Mouse (Mus musculus) thymus, postnatal 14 days (tissue): Measurements from ENCODE around the gene Tpm4.
"Not testable (repeated sequence)": the region's sequence is repeated elsewhere in the genome, so short reads cannot be mapped to it uniquely, and the experiment has no call there.

Experiments used
- DNase-seq: peaks from one replicate; pipeline ENCODE4 v3.0.0; 2021

The Tpm4 gene

DNA sequence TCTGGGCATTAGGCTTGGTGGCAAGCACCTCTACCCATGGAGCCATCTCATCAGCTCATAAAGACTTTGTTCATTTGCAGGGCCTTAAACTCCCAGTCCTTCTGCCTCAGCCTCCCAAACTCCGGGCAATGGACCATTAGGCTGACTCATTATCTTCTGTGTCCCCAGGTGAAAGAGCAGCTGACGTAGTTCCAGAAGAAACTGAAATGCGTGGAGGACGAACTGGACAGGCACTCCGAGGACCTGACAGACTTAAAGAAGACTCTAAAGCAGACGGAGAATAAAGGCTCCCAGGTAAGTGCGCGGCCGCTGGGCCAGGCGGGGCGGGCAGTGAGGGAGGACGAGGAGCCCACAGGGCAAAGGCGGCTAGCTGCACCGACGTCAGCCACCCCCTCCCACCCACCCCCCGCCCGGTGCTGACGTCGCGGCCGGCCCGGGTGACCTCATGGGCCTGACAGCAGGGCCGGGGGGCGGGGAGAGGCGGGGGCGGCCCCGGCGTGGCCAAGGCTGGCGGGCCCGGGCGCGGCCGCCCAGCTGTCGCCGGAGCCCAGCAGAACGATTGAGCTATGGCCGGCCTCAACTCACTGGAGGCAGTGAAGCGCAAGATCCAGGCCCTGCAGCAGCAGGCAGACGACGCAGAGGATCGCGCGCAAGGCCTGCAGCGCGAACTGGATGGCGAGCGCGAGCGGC, at the start of gene Tpm4:
TSS of gene Tpm4 (plus strand) at position 220 of the 690 bp plus-strand sequence.
- peak; percentile 63 for DNase-seq

DNA sequence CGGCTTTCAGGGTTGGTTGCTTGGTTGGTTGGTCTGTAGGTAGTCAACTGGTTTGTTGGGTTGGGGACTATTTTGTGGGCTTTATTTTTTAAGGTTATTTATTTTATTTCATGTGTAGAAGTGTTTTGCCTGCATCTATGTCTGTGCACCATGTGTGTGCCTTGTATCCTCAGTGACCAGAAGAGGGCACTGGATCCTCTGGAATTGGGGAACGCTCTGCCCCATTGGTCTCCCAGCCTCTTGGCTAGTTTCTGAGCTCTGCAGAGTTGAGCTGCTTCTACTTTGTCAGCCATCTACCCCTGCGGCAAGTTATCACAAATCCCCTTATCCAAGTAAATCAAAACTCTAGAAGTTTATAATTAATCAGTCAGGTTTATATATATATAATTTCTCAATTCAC, 47.2 kb upstream of the Tpm4 start:
- DNase-seq = not testable (repeated sequence)

DNA sequence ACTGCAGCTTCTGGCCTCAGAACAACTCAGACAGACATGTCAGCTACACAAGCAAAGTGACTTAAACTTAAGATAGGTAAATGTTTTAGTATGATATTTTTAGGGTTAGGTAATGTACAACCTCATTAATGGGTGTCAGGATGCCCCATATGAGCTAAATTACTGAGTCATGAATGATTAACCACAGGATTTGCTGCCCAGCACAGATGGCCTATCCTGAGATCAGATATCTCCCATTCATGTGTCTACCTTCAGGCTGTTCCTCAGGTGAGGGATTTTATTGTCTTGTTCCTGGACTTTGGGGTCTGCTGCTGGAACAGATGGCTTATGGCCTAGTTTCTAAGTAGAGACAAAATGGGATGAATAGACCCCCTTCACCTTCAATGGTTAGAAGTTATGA, 38.1 kb upstream of the Tpm4 start:
- not testable (repeated sequence) for DNase-seq

DNA sequence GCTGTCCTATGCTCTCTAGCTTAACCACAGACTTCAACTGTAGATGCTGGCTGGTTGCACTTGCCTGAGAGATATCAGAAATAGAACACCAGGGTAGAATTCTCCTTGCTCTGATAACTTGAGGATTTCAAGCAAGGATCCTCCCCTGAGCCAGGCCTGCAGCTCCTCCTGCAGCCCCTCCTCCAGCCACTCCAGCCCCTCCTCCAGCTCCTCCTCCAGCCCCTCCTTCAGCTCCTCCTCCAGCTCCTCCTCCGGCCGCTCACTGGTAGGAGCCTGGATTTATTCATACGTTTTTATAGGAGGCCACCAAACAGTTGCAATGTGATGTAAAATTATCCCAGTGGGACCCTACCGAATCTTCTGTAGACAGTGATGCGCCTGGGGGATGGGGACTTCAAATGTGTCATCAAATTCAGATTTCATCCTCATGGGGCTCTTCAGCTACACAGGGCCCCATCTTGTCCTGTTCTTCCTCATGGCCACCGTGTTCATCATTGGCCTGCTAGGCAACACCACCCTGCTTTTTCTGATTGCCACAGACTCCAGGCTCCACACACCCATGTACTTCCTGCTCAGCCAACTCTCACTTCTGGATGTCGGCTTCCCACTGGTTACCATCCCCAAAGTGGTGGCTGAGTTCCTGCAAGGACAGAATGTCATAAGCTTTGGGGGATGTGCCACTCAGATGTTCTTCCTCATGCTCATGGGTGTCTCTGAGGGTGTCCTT, 35.2 kb upstream of the Tpm4 start:
- DNase-seq = peak; percentile 44

DNA sequence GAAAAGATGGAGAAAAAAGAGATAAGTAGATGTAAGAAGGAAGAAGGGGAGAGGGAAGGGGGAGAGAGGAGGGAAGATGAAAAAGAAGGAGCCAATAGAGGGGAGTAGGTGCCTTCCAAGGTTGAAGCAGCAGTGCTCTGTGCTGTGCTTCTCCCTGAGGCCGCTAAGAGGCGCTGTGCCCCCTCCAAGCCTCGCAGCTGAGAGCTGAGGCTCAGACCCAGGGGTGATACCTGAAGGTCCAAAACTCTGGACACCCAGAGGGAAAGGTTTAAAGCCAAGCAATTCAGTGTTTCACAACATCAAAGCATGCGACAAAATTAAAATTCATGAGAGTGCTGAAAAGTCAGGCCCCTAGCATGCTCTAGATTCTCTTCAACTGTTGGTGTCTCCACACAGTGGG, 29.6 kb upstream of the Tpm4 start:
- no peak for DNase-seq

DNA sequence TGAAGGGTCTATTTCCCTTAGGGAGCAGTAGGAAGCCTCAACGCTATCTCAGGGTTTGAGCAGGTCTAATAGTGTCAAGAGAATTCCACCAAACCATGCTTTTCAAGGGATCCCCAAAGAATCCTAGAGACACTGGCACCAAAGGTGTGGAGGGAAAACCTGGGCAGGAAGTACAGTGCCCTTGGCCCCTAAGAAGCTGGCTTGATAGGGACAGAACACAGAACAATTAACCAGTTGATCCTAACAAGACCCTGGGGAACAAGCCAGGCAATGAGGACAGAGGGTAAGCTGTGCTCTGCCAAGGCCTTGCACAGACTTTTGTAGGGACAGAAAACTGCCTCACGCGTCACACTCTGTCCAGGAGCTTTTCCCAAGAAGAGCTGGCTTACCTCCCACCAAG, 28.0 kb upstream of the Tpm4 start, which contains the start of gene Olfr374:
TSS of gene Olfr374 (plus strand) at position 301 of the 400 bp plus-strand sequence.
- DNase-seq = no peak

DNA sequence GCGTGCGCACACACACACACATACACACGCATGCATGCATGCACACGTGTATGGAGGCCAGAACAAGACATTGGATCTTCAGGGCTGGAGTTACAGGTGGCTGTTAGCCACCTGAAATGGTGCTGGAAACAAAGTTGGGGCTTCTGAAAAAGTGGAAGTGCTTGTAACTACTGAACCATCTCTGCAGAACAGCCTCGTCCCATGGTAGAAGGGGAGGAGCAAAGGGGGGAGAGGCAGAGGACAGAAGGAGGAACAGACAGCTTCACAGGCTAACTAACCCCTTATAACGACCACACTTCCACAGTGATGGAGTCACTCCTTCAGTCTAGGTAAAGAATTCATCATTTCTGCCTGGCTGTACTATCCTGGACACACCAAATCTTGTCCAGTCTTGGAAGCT, 23.9 kb upstream of the Tpm4 start:
- peak; percentile 9 for DNase-seq

DNA sequence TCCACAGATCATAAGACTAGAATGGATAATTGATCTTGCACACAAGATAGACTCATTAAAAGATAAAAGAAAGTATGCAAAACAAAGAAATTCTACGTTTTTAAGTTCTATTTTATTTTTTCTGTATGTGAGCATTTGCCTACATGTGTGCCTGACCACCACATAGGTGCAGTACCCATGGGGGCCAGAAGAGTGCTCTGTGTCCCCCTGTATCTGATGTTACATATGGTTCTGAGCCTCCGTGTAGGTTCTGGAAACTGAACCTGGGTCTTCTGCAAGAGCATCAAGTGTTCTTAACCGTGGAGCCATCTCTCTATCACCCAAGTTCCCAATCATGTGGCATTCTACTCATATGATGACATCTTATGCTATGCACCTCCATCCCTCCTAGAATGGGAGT, 22.3 kb upstream of the Tpm4 start:
- peak; percentile 17 for DNase-seq

DNA sequence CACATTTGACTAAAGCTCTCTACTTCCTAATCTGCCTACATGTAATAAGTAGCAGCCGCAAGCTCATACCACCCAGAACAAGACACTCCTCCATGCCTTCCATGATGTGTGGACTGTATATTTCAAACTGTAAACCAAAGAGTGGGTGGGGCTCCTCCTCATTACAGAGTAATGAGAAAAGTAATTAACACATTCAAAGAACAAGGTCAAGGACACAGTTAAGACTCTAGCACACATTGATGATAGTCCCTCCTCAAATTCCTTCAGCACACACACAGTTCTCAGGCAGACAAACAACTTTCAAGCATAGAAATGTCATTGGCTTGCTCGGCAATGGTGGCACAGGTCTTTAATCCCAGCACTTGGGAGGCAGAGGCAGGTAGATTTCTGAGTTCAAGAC, 19.6 kb upstream of the Tpm4 start:
- no peak for DNase-seq

DNA sequence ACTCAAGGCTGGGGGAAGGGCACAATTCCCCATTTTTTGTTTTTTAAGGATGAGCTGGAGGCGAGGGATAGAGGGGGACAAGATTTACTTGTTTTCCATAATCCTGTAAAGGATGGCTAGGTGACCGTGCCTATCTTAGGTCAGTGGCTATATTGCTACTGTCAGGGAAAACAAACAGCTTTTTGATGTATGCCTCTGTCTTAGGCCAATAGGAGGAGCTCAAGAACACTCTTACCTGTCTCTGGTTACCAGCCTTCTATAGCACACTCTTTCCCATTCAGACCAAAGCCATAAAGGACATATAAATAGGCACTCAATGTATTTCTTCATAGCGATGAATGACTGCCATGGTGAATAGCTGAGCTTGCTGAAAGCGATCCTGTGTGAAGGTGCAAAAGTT, 16.2 kb upstream of the Tpm4 start:
- DNase-seq = no peak

DNA sequence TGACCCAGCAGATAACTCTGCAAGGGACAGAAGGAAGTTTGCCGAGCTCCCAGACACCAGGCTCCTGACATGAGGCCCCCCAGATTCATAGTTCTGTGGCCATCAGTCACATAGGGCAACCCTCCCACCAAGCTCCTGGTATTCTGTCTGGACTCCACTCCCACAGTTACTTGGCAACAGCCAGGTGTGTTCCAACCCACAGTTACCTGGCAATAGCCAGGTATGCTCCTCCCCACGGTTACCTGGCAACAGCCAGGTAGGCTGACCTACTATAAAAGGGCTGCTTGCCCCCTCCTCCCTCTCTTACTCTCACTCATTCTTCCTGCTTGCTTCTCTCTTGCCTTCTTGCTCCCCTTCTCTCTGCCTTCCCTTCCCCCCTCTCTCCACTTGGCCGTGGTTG, 13.3 kb upstream of the Tpm4 start:
- not testable (repeated sequence) for DNase-seq

DNA sequence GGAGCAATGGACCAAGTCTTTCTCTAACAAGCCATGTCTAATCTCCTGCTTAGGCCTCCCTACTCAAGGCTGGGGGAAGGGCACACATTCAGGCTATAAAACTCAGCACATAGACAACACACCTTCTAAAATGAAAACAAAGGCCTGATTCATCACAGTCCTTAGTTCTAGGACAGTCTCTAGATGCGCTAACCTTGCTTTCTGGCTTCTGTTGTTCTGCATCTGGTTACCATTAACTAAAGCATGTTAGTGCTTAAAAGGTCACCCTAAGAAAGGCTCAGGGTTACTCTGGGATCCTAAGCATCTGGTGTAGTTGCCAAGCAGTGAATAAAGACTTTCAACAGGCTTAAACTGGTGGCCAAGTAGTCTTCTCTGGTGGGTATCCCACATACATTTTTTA, 12.8 kb upstream of the Tpm4 start:
- no peak for DNase-seq

DNA sequence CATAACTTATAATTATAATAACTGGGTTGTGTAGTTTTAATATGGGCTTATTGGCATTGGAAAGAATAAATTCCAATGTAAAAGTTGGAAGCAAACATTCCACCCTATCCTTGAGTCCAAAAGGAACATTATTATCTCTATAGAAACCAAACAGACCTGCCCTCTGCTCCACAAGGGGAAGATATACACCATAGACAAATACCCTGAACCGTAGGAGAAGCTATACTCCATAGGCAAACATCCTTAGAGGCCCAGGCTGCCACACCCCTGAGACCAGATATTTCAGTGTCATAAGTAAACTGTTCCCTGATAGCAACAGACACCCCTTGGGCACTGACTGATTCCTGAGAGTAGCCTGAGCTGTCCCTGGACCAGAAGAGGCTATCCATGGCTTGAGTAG, 6.9 kb upstream of the Tpm4 start:
- no peak for DNase-seq

DNA sequence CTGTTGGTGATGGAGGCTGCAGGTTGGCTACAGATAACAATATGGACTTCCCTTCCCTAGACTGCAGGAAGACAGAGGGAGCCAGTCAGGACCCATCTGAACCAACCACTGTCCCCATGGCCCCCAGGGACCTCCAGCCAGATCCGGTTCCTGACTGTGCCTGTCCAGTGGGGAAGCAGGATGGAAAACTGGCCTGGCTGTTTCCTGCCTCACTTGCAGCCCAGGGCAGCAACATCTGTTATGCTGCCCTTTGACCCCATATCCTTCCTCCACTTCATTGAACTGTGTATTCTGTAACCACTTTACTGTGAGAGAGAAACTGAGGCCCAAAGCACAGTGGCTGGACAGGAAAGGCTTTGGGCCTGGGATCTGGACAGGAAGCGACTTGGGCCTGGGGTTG, 3.5 kb upstream of the Tpm4 start:
- DNase-seq = no peak

DNA sequence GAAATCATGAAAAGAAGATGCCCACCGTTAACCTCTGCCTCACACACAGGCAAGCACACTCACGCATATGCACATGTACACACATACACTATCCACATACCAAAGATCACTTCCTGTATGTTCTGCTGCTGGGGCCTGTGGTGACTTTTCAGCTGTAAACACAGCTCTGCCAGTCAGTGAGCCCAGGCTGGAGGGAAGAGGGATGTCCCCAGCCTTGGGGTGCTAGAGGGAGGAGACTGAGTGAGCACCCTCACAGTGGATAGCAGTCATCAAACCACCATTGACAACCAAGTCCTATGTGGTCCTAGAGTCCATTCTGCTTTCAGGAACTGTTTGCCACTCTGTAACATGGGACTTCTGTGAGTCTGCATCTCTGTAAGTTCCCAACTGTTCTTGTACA, 2.9 kb upstream of the Tpm4 start:
- DNase-seq = peak; percentile 24

DNA sequence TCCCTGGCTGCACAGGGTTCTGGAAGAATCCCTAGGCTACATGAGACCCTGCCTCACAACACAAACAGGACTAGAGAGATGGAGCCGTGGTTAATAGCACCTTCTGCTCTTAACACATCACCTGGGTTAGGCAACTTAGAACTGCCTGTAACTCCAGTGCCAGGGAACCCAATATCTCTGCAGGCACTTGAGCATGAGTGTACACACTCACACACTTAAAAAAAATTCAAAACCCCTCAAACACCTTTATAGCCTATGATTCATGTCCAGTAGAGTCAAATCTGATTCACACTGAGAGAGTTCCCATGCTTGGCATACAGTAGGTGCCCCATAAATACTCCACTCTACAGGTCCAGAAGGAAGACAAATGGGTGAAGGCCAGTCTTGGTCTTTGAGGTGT, 2.4 kb upstream of the Tpm4 start:
- DNase-seq = no peak

DNA sequence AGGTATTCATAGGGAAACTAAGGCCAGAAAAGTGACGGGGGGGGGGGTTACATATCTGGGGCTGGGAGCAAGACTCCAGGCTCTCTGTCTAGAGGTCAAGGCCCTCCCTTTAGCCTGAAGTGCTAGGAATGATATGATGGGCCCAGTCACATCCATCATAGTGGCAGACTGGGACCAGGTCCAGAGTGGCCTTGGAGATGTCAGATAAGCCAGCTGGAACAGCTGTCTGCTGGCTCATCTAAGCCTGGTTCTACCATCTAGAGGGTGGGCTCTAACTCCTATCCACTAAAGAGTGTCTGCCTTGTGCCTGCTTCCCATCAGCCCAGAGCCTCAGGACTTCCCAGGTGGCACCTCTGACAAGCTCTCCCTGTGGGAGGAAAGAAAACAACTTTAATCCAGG, 1.9 kb upstream of the Tpm4 start:
- DNase-seq = no peak

DNA sequence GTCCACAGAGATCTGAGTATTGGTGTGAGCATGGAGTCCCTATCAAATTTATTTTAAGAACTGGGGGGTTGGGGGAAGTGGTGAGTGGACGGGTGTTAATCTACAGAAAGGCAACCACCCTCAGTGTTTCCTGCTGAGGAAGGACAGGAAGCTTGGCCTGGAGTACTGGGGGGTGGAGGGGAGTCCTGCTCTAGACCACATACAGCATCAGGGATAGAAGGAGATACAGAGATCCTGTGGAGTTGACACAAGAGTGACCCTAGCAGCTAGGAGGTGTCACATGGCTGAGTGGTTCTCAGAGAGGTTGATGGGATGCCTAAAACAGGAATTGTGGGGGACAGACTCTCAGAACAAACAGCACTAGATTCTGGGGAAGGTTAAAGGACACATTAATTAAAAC, 1.3 kb upstream of the Tpm4 start:
- DNase-seq = no peak

DNA sequence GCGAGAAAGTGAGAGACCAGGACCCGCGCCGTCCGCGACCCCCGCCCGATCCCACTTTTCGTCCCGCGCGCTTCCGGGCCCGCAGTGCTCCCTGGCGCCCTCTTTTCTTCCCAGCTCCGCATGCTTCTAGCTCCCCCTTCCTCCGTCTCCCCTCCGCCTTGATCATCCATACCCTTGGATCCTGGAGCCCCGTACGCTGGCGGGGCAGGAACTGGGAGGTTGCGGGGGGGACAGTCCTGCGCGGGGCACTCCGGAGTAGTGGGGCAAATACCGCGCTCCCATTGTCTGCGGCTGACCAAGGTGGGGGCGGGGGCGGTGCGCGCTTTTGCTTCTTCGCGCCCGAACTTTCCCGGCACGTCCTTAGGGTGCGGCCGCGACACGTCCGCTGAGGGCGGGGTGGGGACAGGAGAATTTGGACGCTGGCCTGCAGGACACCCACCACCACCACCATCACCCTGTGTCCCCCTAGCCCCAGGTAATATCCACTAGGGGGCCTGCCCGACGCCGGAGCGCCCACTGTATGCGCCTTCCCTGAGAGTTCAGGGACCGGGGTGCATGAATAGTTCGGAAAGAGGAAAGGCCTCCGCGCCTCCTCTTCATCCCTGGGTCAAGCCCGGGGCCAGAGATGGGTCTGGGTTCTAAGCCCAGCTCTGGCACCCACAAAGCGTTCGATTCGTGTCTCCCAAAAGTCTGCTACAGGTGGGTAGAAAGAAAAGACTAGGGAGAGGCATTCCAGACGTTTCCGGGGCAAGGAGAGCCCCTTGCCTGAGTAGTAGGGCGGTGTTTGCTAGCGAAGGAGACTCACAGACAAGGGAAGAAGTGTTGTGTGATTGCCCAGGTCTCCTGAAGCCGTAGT, 899 bp downstream of the Tpm4 start:
- DNase-seq = peak; percentile 76

DNA sequence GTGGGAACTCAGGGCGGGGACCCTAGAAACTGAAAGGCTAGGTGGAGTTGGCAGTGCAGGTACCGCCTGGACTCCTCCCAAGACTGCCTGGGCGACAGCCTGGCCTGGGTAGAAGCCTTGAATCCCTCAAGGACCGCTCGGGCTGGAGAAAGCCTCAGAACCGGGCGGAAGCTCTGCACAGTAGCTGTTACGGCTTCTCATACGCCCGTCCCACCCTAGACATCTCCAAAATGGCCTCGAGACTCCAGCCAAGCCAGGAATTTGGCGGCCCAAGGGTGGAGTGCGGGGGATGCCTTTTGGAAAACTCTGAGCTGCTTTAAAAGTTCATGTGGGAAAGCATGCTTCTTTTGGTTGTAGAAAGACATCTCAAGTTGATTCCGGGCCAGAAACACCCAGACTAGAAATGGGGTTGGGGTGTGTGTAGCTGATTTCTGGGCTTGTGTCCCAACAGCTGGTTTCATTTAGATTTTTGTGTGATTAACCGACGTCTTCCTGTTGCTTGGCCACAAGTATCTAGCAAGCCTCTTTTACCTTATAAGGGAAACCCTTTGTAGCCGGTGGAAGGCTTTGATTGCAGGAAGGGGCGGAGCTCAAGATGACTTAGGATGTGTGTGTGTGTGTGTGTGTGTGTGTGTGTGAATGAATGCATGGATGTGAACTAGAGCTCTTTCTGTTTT, 1.7 kb downstream of the Tpm4 start:
- peak; percentile 90 for DNase-seq

DNA sequence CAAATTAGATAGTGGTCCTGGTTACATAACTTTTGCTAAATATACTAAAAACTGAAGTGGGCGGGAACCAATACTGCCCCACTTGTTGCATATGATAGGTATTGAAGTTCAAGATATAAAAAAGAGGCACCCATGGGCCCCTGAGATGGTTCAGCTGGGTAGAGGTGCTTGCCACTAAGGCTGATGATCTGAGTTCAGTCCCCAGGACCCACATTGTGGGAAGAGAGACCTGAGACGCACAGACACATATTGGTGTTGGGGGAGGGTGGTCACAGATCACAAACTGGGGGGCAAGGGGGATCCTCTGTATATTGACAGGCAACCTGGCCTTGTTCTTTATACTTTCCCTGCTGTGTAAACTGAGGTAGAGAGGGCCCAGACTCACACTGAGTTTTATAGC, 2.7 kb downstream of the Tpm4 start:
- no peak for DNase-seq

DNA sequence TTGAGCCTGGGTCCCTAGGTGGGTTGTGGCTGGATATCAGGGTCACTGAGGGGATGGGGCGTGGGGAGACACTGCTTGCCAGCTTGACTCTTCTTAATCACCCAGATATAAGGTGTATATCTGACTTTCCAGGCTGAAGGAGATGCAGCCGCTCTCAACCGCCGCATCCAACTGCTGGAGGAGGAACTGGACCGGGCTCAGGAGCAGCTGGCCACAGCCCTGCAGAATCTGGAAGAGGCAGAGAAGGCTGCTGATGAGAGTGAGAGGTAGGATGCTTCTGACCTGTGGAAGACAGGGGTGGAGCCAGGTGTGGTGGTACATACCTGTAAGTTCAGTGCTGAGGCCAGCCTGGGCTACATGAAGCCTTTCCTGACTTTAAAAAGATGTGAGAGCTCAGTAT, 3.7 kb downstream of the Tpm4 start:
- DNase-seq = no peak

DNA sequence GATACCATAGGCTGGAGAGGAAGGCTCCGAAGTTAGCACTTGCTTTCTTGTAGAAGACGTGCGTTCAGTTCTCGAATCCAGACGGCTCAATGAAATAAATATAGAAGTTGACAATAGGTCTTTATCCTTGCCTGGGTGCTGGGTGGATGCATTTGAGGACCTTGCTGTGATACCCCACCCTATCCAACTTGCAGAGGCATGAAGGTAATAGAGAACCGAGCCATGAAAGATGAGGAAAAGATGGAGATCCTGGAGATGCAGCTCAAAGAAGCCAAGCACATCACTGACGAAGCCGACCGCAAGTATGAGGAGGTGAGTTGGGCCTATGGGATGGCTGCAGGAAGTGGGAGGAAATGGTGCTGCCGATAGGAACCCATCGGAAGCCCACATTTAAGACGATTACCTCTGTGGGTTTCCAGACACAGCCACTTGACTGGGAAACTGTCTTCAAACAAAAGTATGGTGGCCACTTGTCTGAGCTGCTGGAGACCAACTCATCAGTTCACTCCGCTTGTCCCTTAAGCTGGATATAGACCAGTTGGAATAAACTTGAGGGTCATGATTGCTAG, 8.6 kb downstream of the Tpm4 start:
- DNase-seq = no peak
